Mouse (Mus musculus) liver, embryonic 14.5 days (tissue): ENCODE data around the gene Osbpl10. TPM values are rescaled to one million over a fixed set of nuclear protein-coding genes. Genes with fewer than 3 reads are reported as not detected.

Experiments used
- ATAC-seq: fragments of 200-750 bp; cut with Nextera tagmentation; 2 replicates; pipeline ENCODE4 v1.8.0; 2017; ENCODE audit warnings: moderate number of reproducible peaks, mild to moderate bottlenecking, moderate library complexity; ENCODE audit not compliant: insufficient read depth
- DNase-seq, 3 experiments: peaks; one replicate each; pipeline ENCODE4 v3.0.0-alpha.2; 2012 to 2013; ENCODE audit warnings: low read depth in 3 of 3, low spot score in 3 of 3
- H3K27ac ChIP-seq: fragments of 300-500 bp; sonication (generic); 2 replicates; pipeline ENCODE4 v1.5.1; 2014; ENCODE audit warnings: moderate library complexity, mild to moderate bottlenecking, control low read depth, inconsistent platforms
- H3K27me3 ChIP-seq: fragments of 300-500 bp; sonication (generic); 2 replicates; pipeline ENCODE4 v1.6.1; 2014; ENCODE audit warnings: mild to moderate bottlenecking, low read length, moderate library complexity; ENCODE audit not compliant: control insufficient read depth, insufficient read depth
- H3K36me3 ChIP-seq: fragments of 300-500 bp; sonication (generic); replicated peaks from 2 replicates; pipeline ENCODE4 v1.6.1; 2014; ENCODE audit warnings: low read depth; ENCODE audit not compliant: control insufficient read depth, insufficient read depth
- H3K4me1 ChIP-seq, 2 experiments: fragments of 200-500 bp in 1 of 2; fragments of 300-500 bp in 1 of 2; sonication (generic) in 1 of 2; replicated peaks; 2 replicates each; pipeline ENCODE4 v1.6.1; 2012 to 2014; ENCODE audit warnings: antibody characterized with exemption in 1 of 2, inconsistent platforms in 1 of 2, low read length in 1 of 2; ENCODE audit not compliant: control insufficient read depth in 2 of 2, insufficient read depth in 2 of 2
- H3K4me2 ChIP-seq: fragments of 300-500 bp; sonication (generic); 2 replicates; pipeline ENCODE4 v1.6.1; 2014; ENCODE audit warnings: low read depth, mild to moderate bottlenecking, control low read depth, moderate library complexity
- H3K4me3 ChIP-seq, 2 experiments: fragments of 200-500 bp in 1 of 2; fragments of 300-500 bp in 1 of 2; sonication (generic) in 1 of 2; 2 replicates each; pipeline ENCODE4 v1.5.1; 2012 to 2014; ENCODE audit warnings: low read depth in 2 of 2, low read length in 2 of 2, mild to moderate bottlenecking in 2 of 2, control low read depth in 1 of 2, inconsistent platforms in 1 of 2, moderate library complexity in 1 of 2; ENCODE audit not compliant: insufficient read depth in 1 of 2
- H3K9ac ChIP-seq: fragments of 300-500 bp; sonication (generic); replicated peaks from 2 replicates; pipeline ENCODE4 v1.6.1; 2014; ENCODE audit warnings: mild to moderate bottlenecking, control low read depth, moderate library complexity
- H3K9me3 ChIP-seq: fragments of 300-500 bp; sonication (generic); 2 replicates; pipeline ENCODE4 v1.6.1; 2016; ENCODE audit warnings: low read length, mixed read lengths; ENCODE audit not compliant: control insufficient read depth
- CTCF ChIP-seq: IDR thresholded peaks from 2 replicates; pipeline ENCODE4 v1.5.1; 2016; ENCODE audit warnings: antibody characterized with exemption, low read depth, control low read depth
- EP300 ChIP-seq: IDR thresholded peaks from 2 replicates; pipeline ENCODE4 v1.6.1; 2016; ENCODE audit warnings: antibody characterized with exemption, low read depth
- WGBS: fragments of 180-500 bp; shearing (Covaris S2); extraction: QIAGEN DNeasy Blood & Tissue Kit; methylation state at CpG from one replicate; pipeline ENCODE4 v1.1.7; 2014; ENCODE audit not compliant: insufficient replicate concordance; 5-methylcytosine and 5-hydroxymethylcytosine counted together
- polyA plus RNA-seq, 2 experiments: library from polyadenylated mRNA; depleted of rRNA in 1 of 2; stranded (reverse) in 1 of 2; unstranded in 1 of 2; fragments of >200 nt; fragmentation: Nextera tagmentation in 1 of 2; extraction: Ambion mirVana in 1 of 2; gene quantifications; 2 replicates each; pipeline versions ENCODE4 v1.2.1 to v1.2.3; 2012 to 2014

Gene Osbpl10
- polyA plus RNA-seq, 2 experiments: 0.08 to 0.29 TPM

DNA sequence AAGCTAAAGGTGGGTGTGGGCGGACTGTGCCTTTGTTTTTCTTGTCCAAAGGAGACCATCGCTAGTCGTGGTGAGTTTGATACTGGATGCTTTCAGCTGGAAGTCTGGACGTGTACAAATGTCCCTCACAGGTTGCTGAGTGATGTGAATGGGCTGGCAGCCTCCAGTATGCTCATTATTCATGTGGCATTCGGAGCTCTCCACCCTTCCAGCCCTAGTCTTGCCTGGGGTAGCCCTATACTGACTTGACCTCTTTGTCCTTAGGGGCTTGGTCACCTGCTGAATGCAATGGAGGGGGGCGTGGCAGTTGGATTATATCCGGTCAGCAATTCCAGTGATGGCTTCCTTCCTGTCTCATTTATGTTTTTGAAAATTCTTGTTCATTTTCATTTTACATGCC lies 56.4 kb downstream of the Osbpl10 start:
- Histone ChIP-seq H3K36me3 (no peaks in the 10 kb centered on the region), H3K4me3 (no peak overlapping the region), H3K27me3 (no peaks in the 10 kb centered on the region), H3K4me2 (no peak overlapping the region), H3K4me1 (no peaks in the 10 kb centered on the region), H3K9ac (no peak overlapping the region), H3K9me3 (no peaks in the 10 kb centered on the region), H3K27ac (no peak overlapping the region)
- no peak for DNase-seq
- WGBS: 61% methylated on average over 7 of the region's 7 CpGs
- no peak for TF ChIP-seq CTCF
- no peak for TF ChIP-seq EP300
- ATAC-seq: no peak

DNA sequence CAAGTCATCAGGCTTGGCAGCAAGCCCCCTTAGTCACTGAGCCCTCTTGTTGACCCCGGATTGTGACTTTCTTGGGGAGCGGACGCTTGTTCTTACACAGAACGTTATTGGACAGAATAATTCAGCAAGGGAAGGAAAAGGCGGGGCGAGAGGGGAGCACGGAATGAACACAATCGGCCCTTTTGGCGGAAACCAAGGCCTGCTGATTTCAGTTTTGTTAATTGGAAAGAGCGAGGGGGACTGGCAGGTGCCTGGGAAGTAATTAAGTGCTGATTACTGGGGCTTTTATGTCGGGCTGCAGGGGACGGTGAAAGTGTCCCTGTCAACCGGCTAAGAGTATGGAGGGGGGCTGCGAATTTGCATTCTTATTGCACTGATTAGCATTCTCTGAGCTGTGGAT lies 59.8 kb downstream of the Osbpl10 start:
- no peak for DNase-seq
- H3K27me3 ChIP-seq: no peaks in the 10 kb centered on the region
- no peaks in the 10 kb centered on the region for H3K4me1 ChIP-seq
- TF ChIP-seq EP300 (no peak), CTCF (no peak)
- ATAC-seq: no peak
- no peak overlapping the region for H3K4me2 ChIP-seq
- WGBS: 46% methylated on average over 14 of the region's 14 CpGs
- H3K27ac ChIP-seq: no peak overlapping the region
- no peaks in the 10 kb centered on the region for H3K9me3 ChIP-seq
- no peak overlapping the region for H3K9ac ChIP-seq
- no peaks in the 10 kb centered on the region for H3K36me3 ChIP-seq
- no peak overlapping the region for H3K4me3 ChIP-seq

DNA sequence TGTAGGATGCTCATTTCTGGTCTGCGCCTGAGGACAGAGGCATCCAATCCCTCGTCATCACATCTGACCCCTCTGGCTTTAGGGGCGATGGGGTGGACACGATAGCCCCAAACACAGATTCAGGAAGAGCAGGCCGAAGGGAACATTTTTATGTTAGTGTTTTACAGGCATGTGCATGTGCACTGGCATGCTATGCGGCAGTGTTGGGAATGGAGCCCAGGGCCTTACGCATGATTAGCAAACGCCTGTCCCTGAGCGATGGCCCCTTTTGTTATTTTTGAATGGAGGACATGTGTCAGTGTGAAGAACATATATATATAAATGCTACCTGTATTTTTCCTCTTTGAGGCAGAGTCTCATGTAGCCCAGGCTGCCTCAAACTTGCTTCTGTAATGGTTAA lies 60.3 kb downstream of the Osbpl10 start:
- Histone ChIP-seq H3K36me3 (no peaks in the 10 kb centered on the region), H3K27ac (no peak overlapping the region), H3K9ac (no peak overlapping the region), H3K4me1 (no peaks in the 10 kb centered on the region), H3K27me3 (no peaks in the 10 kb centered on the region), H3K4me3 (no peak overlapping the region), H3K9me3 (no peaks in the 10 kb centered on the region), H3K4me2 (no peak overlapping the region)
- 79% methylated on average over 9 of the region's 9 CpGs for WGBS
- DNase-seq (no peak), ATAC-seq (no peak)
- TF ChIP-seq EP300 (no peak), CTCF (no peak)

DNA sequence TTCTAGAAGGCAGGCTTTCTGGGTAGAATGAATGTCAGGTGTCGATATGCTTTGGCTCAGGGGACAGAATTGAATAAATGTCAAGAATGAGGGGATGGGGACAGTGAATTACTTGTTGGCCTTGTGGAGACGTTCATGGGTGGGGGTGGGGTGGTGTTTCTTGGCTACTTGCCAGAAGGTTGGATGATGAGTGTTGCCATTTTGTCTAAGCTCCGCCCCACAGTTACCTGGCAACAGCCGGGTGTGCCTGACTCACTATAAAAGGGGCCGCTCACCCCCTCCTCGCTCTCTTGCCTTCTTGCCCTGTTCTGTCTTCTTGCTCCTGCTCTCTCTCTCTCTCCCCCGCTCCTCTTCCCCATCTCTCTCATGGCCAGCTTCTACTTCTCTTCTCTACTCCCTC lies 60.9 kb downstream of the Osbpl10 start:
- Histone ChIP-seq H3K27ac (no peak overlapping the region), H3K4me3 (no peak overlapping the region), H3K27me3 (no peaks in the 10 kb centered on the region), H3K36me3 (no peaks in the 10 kb centered on the region), H3K4me1 (no peaks in the 10 kb centered on the region), H3K9me3 (no peaks in the 10 kb centered on the region), H3K9ac (no peak overlapping the region), H3K4me2 (no peak overlapping the region)
- WGBS: 80% methylated on average over 7 of the region's 7 CpGs
- ATAC-seq (no peak), DNase-seq (no peak)
- TF ChIP-seq EP300 (no peak), CTCF (no peak)

DNA sequence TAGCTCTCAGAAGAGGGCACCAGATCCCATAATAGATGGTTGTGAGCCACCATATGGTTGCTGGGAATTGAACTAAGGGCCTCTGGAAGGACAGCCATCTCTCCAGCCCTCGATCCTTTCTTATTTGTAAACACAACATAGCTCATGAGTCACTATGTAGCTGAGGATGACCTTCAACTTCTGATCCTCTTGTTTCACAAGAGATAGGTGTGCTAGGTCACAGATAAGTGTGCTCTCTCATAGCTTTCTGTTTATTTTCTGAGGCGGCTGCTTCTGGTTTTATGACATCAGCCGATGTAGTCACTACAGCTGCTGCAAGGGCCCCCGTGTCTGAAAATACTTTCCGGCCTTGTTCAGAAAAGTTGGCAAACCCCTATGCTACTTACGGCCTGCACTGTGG lies 64.2 kb downstream of the Osbpl10 start:
- H3K4me2 ChIP-seq: no peak overlapping the region
- DNase-seq (no peak), ATAC-seq (no peak)
- no peak overlapping the region for H3K4me3 ChIP-seq
- 72% methylated on average over 6 of the region's 6 CpGs for WGBS
- H3K9ac ChIP-seq: no peak overlapping the region
- no peaks in the 10 kb centered on the region for H3K4me1 ChIP-seq
- H3K27ac ChIP-seq: no peak overlapping the region
- no peaks in the 10 kb centered on the region for H3K27me3 ChIP-seq
- no peaks in the 10 kb centered on the region for H3K36me3 ChIP-seq
- TF ChIP-seq EP300 (no peak), CTCF (no peak)
- H3K9me3 ChIP-seq: no peaks in the 10 kb centered on the region
